Mouse (Mus musculus): Measurements from ENCODE around the gene Rab6b.

Gene Rab6b

DNA sequence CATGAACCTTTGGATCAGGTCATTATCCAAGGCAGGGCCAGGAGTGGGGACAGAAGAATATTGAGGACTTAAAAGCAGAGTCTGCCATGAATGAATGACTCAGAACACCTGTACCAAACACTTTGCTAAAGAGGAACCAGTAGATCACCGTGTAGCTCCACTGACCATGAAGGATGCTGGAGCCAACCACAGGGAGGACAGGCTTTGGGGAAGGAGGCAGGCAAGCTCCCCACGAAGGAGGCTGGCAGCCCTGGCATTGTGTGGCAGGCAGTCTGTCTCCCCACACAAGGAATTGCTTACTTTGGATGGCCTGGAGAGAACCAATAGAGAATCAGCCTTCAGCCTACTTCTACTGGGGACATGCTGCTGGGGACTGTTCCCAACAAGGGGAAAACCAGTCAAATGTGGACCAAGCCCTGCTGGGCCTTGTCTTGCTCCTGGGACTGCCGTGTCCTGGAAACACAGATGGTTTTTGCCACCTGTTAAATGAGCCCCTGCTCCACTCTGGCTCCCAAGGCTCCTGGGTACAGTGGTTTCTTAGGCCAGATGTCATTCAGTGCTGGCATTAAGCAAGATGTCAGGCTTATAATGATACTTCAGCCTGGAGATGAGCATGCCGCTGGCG is 7.2 kb downstream of the Rab6b start:
- TF ChIP-seq CTCF (conservative IDR thresholded peaks at IDR 0.05; ENCODE audit: low read length), result no peak
- no peak for TF ChIP-seq NANOG (IDR thresholded peaks at IDR 0.05; ENCODE audit: borderline replicate concordance, low read length)
- no peak for TF ChIP-seq POU5F1 (IDR thresholded peaks at IDR 0.05; ENCODE audit: borderline replicate concordance, low read length)

DNA sequence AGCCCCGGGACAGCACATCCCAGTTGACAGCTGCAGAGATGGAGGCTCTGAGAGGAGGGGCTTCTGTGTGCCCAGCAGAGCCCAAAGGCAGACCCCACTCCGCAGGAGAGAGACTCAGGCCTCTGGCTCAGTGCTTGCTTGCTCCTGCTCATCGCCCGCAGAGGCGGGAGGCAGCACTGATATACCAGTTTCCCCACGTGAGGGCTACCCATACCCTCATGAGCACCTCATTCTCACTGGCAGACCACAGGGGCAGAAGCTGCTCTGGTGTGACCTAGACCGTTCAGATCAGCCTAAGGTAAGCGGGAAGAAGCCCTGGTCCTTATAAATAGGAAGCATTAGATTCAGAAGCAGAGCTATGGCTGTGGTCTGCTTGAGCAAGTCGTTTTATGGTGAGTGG is 8.2 kb downstream of the Rab6b start:
- H3K27me3 ChIP-seq (ENCODE audit: insufficient read depth, low read length), result peaks cover 38% of the 10 kb centered on the region
- TF ChIP-seq CTCF (conservative IDR thresholded peaks at IDR 0.05; ENCODE audit: low read length) (no peak), NANOG (IDR thresholded peaks at IDR 0.05; ENCODE audit: borderline replicate concordance, low read length) (no peak), POU5F1 (IDR thresholded peaks at IDR 0.05; ENCODE audit: borderline replicate concordance, low read length) (no peak)
- no peaks in the 10 kb centered on the region for H3K36me3 ChIP-seq (ENCODE audit: insufficient read depth, low read length)

More for the DNA sequence above, 7.2 kb downstream of the Rab6b start:
- peaks cover 16% of the 10 kb centered on the region for H3K4me1 ChIP-seq (replicated peaks; ENCODE audit: low read depth, low read length)
- H3K27me3 ChIP-seq (ENCODE audit: insufficient read depth, low read length), result peaks cover 48% of the 10 kb centered on the region
- no peak overlapping the region for H3K4me3 ChIP-seq (replicated peaks; ENCODE audit: low read length)
- H3K36me3 ChIP-seq (ENCODE audit: insufficient read depth, low read length), result no peaks in the 10 kb centered on the region
- no peaks in the 10 kb centered on the region for H3K9me3 ChIP-seq (ENCODE audit: low read length)

GRCm38 (mm10) chr9:103120231-103120630 is 8.6 kb downstream of the Rab6b start:
- no peak for TF ChIP-seq NANOG (IDR thresholded peaks at IDR 0.05; ENCODE audit: borderline replicate concordance, low read length)
- no peak for TF ChIP-seq CTCF (conservative IDR thresholded peaks at IDR 0.05; ENCODE audit: low read length)
- TF ChIP-seq POU5F1 (IDR thresholded peaks at IDR 0.05; ENCODE audit: borderline replicate concordance, low read length), result no peak
- H3K9me3 ChIP-seq (ENCODE audit: low read length), result no peaks in the 10 kb centered on the region
- peaks cover 16% of the 10 kb centered on the region for H3K4me1 ChIP-seq (replicated peaks; ENCODE audit: low read depth, low read length)
- H3K27me3 ChIP-seq (ENCODE audit: insufficient read depth, low read length), result peaks cover 33% of the 10 kb centered on the region
- H3K36me3 ChIP-seq (ENCODE audit: insufficient read depth, low read length), result no peaks in the 10 kb centered on the region
- no peak overlapping the region for H3K4me3 ChIP-seq (replicated peaks; ENCODE audit: low read length)

More for the DNA sequence above, 8.2 kb downstream of the Rab6b start:
- Histone ChIP-seq H3K4me1 (replicated peaks; ENCODE audit: low read depth, low read length) (peaks cover 16% of the 10 kb centered on the region), H3K4me3 (replicated peaks; ENCODE audit: low read length) (no peak overlapping the region), H3K9me3 (ENCODE audit: low read length) (no peaks in the 10 kb centered on the region)

GRCm38 (mm10) chr9:103121546-103121945 is 10.0 kb downstream of the Rab6b start:
- Histone ChIP-seq H3K27me3 (ENCODE audit: insufficient read depth, low read length) (peaks cover 23% of the 10 kb centered on the region), H3K4me1 (replicated peaks; ENCODE audit: low read depth, low read length) (peaks cover 16% of the 10 kb centered on the region), H3K36me3 (ENCODE audit: insufficient read depth, low read length) (no peaks in the 10 kb centered on the region), H3K9me3 (ENCODE audit: low read length) (no peaks in the 10 kb centered on the region), H3K4me3 (replicated peaks; ENCODE audit: low read length) (no peak overlapping the region)
- TF ChIP-seq NANOG (IDR thresholded peaks at IDR 0.05; ENCODE audit: borderline replicate concordance, low read length), result no peak
- TF ChIP-seq CTCF (conservative IDR thresholded peaks at IDR 0.05; ENCODE audit: low read length), result no peak
- no peak for TF ChIP-seq POU5F1 (IDR thresholded peaks at IDR 0.05; ENCODE audit: borderline replicate concordance, low read length)

DNA sequence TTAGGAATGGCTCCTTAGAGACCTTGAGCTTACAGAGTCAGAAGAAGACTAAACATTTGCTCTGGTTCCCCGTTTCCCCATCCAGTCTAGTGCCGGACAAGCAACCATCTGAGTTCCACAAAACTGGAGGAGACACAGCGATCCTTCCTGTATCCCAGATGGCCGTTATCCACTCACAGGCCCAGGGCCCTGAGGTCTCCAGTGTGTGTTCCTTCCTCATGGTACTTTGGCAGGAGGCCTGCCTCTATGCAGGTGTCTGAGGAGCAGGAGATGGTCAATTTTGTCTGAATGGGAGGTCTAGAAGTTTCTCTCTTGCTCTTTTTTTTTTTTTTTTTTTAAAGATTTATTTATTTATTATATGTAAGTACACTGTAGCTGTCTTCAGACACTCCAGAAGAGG is 13.2 kb downstream of the Rab6b start:
- H3K4me1 ChIP-seq (replicated peaks; ENCODE audit: low read depth, low read length), result peaks cover 13% of the 10 kb centered on the region; the same call in 1 of the 2 replicates
- H3K4me3 ChIP-seq (replicated peaks; ENCODE audit: low read length), result no peak overlapping the region
- TF ChIP-seq NANOG (IDR thresholded peaks at IDR 0.05; ENCODE audit: borderline replicate concordance, low read length) (no peak), CTCF (conservative IDR thresholded peaks at IDR 0.05; ENCODE audit: low read length) (no peak), POU5F1 (IDR thresholded peaks at IDR 0.05; ENCODE audit: borderline replicate concordance, low read length) (no peak)
- peaks cover 2% of the 10 kb centered on the region; the same call in 1 of the 2 replicates for H3K9me3 ChIP-seq (ENCODE audit: low read length)
- H3K36me3 ChIP-seq (ENCODE audit: insufficient read depth, low read length), result no peaks in the 10 kb centered on the region
- H3K27me3 ChIP-seq (ENCODE audit: insufficient read depth, low read length), result peaks cover 9% of the 10 kb centered on the region

DNA sequence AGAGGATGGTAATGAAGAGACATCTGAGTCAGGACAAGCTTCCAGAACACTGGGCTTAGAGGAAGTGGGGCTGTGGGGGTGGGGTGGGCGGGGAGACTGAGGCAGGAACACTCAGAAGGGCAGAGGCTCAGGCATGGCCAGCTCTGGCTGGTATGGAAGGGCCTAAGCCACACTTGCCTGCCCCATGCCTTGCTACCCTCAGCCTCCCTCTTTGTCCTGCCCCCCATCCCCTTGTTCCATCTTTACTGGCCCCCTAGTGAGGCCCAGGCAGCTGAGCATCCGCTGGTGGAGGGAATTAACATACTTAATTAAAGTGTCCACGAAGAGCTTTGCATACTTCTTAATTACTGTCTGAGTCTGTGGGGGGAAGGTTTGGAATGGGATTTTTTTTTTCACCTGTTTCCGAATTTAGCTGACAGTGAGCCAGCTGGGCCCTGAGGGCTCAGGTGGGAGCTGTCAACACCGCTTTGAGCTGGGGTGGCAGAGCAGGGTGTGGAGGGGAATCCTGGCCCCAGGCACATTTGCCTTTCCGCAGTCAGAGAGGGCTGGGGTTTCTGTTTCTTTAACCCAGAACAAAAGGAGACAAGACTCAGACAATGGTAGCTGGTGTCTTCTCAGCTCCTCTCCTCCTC is 22.0 kb downstream of the Rab6b start:
- Histone ChIP-seq H3K36me3 (ENCODE audit: insufficient read depth, low read length) (no peaks in the 10 kb centered on the region), H3K4me1 (replicated peaks; ENCODE audit: low read depth, low read length) (peaks cover 58% of the 10 kb centered on the region), H3K4me3 (replicated peaks; ENCODE audit: low read length) (0 out of 2 replicates have a peak overlapping the region, but pooled peaks have one; percentile 32), H3K9me3 (ENCODE audit: low read length) (peaks cover 19% of the 10 kb centered on the region), H3K27me3 (ENCODE audit: insufficient read depth, low read length) (peaks cover 13% of the 10 kb centered on the region)
- TF ChIP-seq NANOG (IDR thresholded peaks at IDR 0.05; ENCODE audit: borderline replicate concordance, low read length), result no peak
- TF ChIP-seq POU5F1 (IDR thresholded peaks at IDR 0.05; ENCODE audit: borderline replicate concordance, low read length), result no peak
- TF ChIP-seq CTCF (conservative IDR thresholded peaks at IDR 0.05; ENCODE audit: low read length), result no peak

- peaks cover 13% of the 10 kb centered on the region for H3K27me3 ChIP-seq (ENCODE audit: insufficient read depth, low read length)
- peaks cover 68% of the 10 kb centered on the region for H3K4me1 ChIP-seq (replicated peaks; ENCODE audit: low read depth, low read length)
- peaks cover 19% of the 10 kb centered on the region for H3K9me3 ChIP-seq (ENCODE audit: low read length)
- no peaks in the 10 kb centered on the region for H3K36me3 ChIP-seq (ENCODE audit: insufficient read depth, low read length)
- peak overlapping the region; percentile 32; the same call in 1 of the 2 replicates for H3K4me3 ChIP-seq (replicated peaks; ENCODE audit: low read length)
- TF ChIP-seq CTCF (conservative IDR thresholded peaks at IDR 0.05; ENCODE audit: low read length) (no peak), NANOG (IDR thresholded peaks at IDR 0.05; ENCODE audit: borderline replicate concordance, low read length) (no peak), POU5F1 (IDR thresholded peaks at IDR 0.05; ENCODE audit: borderline replicate concordance, low read length) (no peak)
Observed at GRCm38 (mm10) chr9:103134450-103135030, 23.0 kb downstream of the Rab6b start.

- no peak for TF ChIP-seq POU5F1 (IDR thresholded peaks at IDR 0.05; ENCODE audit: borderline replicate concordance, low read length)
- TF ChIP-seq NANOG (IDR thresholded peaks at IDR 0.05; ENCODE audit: borderline replicate concordance, low read length), result no peak
- no peak for TF ChIP-seq CTCF (conservative IDR thresholded peaks at IDR 0.05; ENCODE audit: low read length)
- peaks cover 64% of the 10 kb centered on the region for H3K4me1 ChIP-seq (replicated peaks; ENCODE audit: low read depth, low read length)
- no peak overlapping the region for H3K4me3 ChIP-seq (replicated peaks; ENCODE audit: low read length)
- no peaks in the 10 kb centered on the region for H3K36me3 ChIP-seq (ENCODE audit: insufficient read depth, low read length)
- H3K27me3 ChIP-seq (ENCODE audit: insufficient read depth, low read length), result peaks cover 13% of the 10 kb centered on the region
- H3K9me3 ChIP-seq (ENCODE audit: low read length), result no peaks in the 10 kb centered on the region
Observed at GRCm38 (mm10) chr9:103139481-103139880, 27.9 kb downstream of the Rab6b start.
